Mouse (Mus musculus) heart, postnatal 0 days (tissue): ENCODE results near the gene Bche. TPM values are rescaled to one million over a fixed set of nuclear protein-coding genes. Genes with fewer than 3 reads are reported as not detected.

ENCODE experiments used
- ATAC-seq: fragments of 200-750 bp; cut with Nextera tagmentation; 2 replicates; pipeline ENCODE4 v1.8.0; 2017; ENCODE audit warnings: low read depth, moderate number of reproducible peaks, moderate library complexity; ENCODE audit not compliant: insufficient read depth
- DNase-seq: peaks from one replicate; pipeline ENCODE4 v3.0.0-alpha.2; 2016; ENCODE audit warnings: low spot score
- H3K27ac ChIP-seq: fragments of 300-500 bp; sonication (generic); 2 replicates; pipeline ENCODE4 v1.5.1; 2014; ENCODE audit warnings: low read depth, mild to moderate bottlenecking
- H3K27me3 ChIP-seq: fragments of 300-500 bp; sonication (generic); 2 replicates; pipeline ENCODE4 v1.6.1; 2014; ENCODE audit warnings: low read length, mixed read lengths; ENCODE audit not compliant: control insufficient read depth, insufficient read depth
- H3K36me3 ChIP-seq: fragments of 300-500 bp; sonication (generic); replicated peaks from 2 replicates; pipeline ENCODE4 v1.6.1; 2014; ENCODE audit warnings: low read length, mixed read lengths; ENCODE audit not compliant: control insufficient read depth, insufficient read depth
- H3K4me1 ChIP-seq: fragments of 300-500 bp; sonication (generic); 2 replicates; pipeline ENCODE4 v1.6.1; 2014; ENCODE audit warnings: antibody characterized with exemption; ENCODE audit not compliant: control insufficient read depth, insufficient read depth
- H3K4me2 ChIP-seq: fragments of 300-500 bp; sonication (generic); 2 replicates; pipeline ENCODE4 v1.6.1; 2014; ENCODE audit warnings: low read depth, mild to moderate bottlenecking, low read length, moderate library complexity
- H3K4me3 ChIP-seq: fragments of 300-500 bp; sonication (generic); 2 replicates; pipeline ENCODE4 v1.5.1; 2014; ENCODE audit warnings: low read depth, low read length
- H3K9ac ChIP-seq: fragments of 300-500 bp; sonication (generic); replicated peaks from 2 replicates; pipeline ENCODE4 v1.6.1; 2014; ENCODE audit warnings: low read depth, low read length, mixed read lengths
- H3K9me3 ChIP-seq: fragments of 300-500 bp; sonication (generic); replicated peaks from 2 replicates; pipeline ENCODE4 v1.6.1; 2016; ENCODE audit warnings: low read length; ENCODE audit not compliant: control insufficient read depth
- CTCF ChIP-seq: IDR thresholded peaks from 2 replicates; pipeline ENCODE4 v1.5.1; 2016; ENCODE audit warnings: antibody characterized with exemption, control low read depth, low read depth
- EP300 ChIP-seq: IDR thresholded peaks from 2 replicates; pipeline ENCODE4 v1.6.1; 2016; ENCODE audit warnings: antibody characterized with exemption, low read depth
- WGBS: fragments of 180-500 bp; shearing (Covaris S2); extraction: QIAGEN DNeasy Blood & Tissue Kit; methylation state at CpG from one replicate; pipeline ENCODE4 v1.1.7; 2014; 5-methylcytosine and 5-hydroxymethylcytosine counted together
- polyA plus RNA-seq: library from polyadenylated mRNA; unstranded; fragments of >200 nt; fragmentation: Nextera tagmentation; extraction: Ambion mirVana; gene quantifications from 2 replicates; pipeline ENCODE4 v1.2.1, GENCODE M21; 2015
- total RNA-seq: library from RNA; depleted of rRNA; stranded (reverse); fragments of >200 nt; gene quantifications from 2 replicates; pipeline ENCODE4 v1.2.3, GENCODE M21; 2014; ENCODE audit warnings: low replicate concordance

Bche gene
- total and polyA plus RNA-seq, 2 experiments from 2014 or later = 9.8 to 20.0 TPM

DNA sequence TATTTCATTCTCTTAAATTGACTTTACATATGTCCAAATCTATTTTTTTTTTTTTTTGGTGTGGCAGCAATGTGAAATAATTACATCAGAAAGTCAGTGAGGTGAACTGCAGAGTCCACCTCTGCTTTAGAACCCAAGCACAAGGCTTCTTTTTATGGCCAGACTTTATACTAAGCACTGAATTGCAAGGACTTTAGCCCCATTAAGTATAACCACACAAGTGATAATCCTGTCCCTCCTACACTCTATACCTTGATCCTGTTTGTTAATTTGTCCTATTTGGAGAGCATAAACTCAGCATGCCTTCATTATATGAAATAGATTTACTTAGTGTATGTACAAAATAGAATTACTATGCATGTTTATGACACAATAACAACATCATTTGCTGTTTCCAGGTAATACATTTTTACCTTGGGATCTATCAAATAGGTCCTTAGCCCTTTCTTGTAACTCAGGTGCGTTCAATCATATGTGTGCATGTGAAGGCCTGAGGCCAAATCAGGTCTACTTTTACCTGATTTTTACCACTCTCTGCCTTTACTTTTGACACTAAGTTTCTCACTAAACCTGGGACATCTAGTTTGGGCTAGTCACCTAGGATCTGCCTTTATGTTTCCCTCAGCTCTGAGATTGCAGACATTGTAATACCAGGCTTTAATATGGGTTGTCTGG is 9.5 kb upstream of the Bche start:
- 93% methylated on average over 1 of the region's 1 CpGs for WGBS
- ATAC-seq = no peak
- no peaks in the 10 kb centered on the region for H3K27me3 ChIP-seq

DNA sequence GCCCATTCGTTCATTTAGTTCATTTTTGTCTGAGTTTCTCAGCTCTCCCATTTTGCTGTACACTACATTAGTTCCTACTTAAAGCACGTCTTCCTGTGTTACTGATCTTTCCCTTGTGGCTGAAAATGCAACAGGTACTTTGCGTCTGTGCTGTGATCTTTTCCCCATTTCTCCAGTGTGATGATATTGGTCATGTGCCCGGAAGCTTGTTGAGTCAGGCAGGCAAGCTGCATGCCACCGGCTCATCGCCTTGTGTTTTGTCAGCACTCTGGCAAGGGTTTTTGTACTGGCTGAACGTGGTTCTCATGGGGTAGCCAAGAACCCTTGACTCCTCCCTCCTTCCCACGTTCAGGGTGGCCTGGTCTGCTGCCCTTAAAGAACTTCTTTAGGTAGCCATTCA is 1.7 kb upstream of the Bche start:
- Histone ChIP-seq H3K4me3 (no peak overlapping the region), H3K9ac (no peak overlapping the region), H3K4me2 (no peak overlapping the region), H3K4me1 (no peaks in the 10 kb centered on the region), H3K27ac (no peak overlapping the region), H3K9me3 (no peaks in the 10 kb centered on the region), H3K36me3 (no peaks in the 10 kb centered on the region), H3K27me3 (no peaks in the 10 kb centered on the region)
- WGBS = 65% methylated on average over 8 of the region's 8 CpGs
- no peak for ATAC-seq
- TF ChIP-seq EP300 (no peak), CTCF (no peak)
- no peak for DNase-seq

More for the DNA sequence above, 9.5 kb upstream of the Bche start:
- Histone ChIP-seq H3K9ac (no peak overlapping the region), H3K4me3 (no peak overlapping the region), H3K27ac (no peak overlapping the region), H3K4me1 (no peaks in the 10 kb centered on the region), H3K9me3 (no peaks in the 10 kb centered on the region), H3K4me2 (no peak overlapping the region), H3K36me3 (no peaks in the 10 kb centered on the region)
- no peak for DNase-seq
- TF ChIP-seq CTCF = no peak
- TF ChIP-seq EP300 = no peak

- peak overlapping the region; percentile 56 for H3K4me3 ChIP-seq
- WGBS = 17% methylated on average over 20 of the region's 20 CpGs
- peak; percentile 97 for ATAC-seq
Measured at GRCm38 (mm10) chr3:73707461-73708409, 480 bp downstream of the Bche start.

GRCm38 (mm10) chr3:73706544-73706943 is 1.7 kb downstream of the Bche start:
- H3K36me3 ChIP-seq = no peaks in the 10 kb centered on the region
- no peak overlapping the region for H3K27ac ChIP-seq
- no peak overlapping the region for H3K4me2 ChIP-seq
- H3K4me3 ChIP-seq = no peak overlapping the region
- 20% methylated on average over 1 of the region's 1 CpGs for WGBS
- no peak for DNase-seq
- H3K27me3 ChIP-seq = no peaks in the 10 kb centered on the region
- H3K4me1 ChIP-seq = no peaks in the 10 kb centered on the region; the same call in 1 of the 2 replicates
- no peak for ATAC-seq
- H3K9ac ChIP-seq = no peak overlapping the region
- TF ChIP-seq CTCF = no peak
- H3K9me3 ChIP-seq = no peaks in the 10 kb centered on the region

More at GRCm38 (mm10) chr3:73707461-73708409, 480 bp downstream of the Bche start:
- H3K9me3 ChIP-seq = no peaks in the 10 kb centered on the region
- no peaks in the 10 kb centered on the region for H3K27me3 ChIP-seq
- H3K9ac ChIP-seq = peak overlapping the region; percentile 55
- DNase-seq = peak; percentile 96
- peak overlapping the region; percentile 82 for H3K27ac ChIP-seq
- no peaks in the 10 kb centered on the region for H3K4me1 ChIP-seq
- H3K36me3 ChIP-seq = no peaks in the 10 kb centered on the region
- peak overlapping the region; percentile 61 for H3K4me2 ChIP-seq
- peak; percentile 56; the same call in 1 of the 2 replicates for TF ChIP-seq EP300
- TF ChIP-seq CTCF = no peak

DNA sequence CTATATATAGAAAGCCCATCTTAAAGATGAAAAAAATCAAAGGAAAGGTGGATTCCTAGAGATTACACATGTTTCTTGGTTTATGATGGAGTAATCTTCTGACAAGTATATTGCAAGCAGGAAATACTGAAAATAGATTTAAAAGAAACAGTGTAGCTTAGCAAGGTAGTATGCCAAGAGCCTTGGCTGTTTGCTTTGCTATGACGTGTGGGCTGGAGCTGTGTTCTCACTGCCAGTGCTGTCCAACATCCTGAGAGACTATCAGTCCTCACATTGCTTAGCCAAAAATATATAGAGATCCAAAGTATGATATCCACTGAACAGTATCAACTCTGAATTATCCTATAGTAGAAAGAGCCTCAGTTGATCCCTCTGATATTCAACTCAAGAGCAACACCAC is 9.3 kb downstream of the Bche start:
- no peaks in the 10 kb centered on the region for H3K27me3 ChIP-seq
- H3K9ac ChIP-seq = no peak overlapping the region
- H3K36me3 ChIP-seq = no peaks in the 10 kb centered on the region
- TF ChIP-seq CTCF (no peak), EP300 (no peak)
- no peak for ATAC-seq
- no peak overlapping the region for H3K4me2 ChIP-seq
- no peak for DNase-seq
- H3K27ac ChIP-seq = no peak overlapping the region
- no peak overlapping the region for H3K4me3 ChIP-seq
- 28% methylated on average over 1 of the region's 1 CpGs for WGBS
- H3K4me1 ChIP-seq = no peaks in the 10 kb centered on the region; the same call in 1 of the 2 replicates
- no peaks in the 10 kb centered on the region for H3K9me3 ChIP-seq
